Mouse (Mus musculus) gonadal fat pad, adult 2 months (tissue): ENCODE results near the gene AI661453. TPM values are rescaled to one million over a fixed set of nuclear protein-coding genes. Genes with fewer than 3 reads are reported as not detected.
A peak's percentile ranks its signal among the peaks of the same experiment; 100 is the strongest.
"Not testable (repeated sequence)": the region's sequence is repeated elsewhere in the genome, so short reads cannot be mapped to it uniquely, and the experiment has no call there.

Experiments
- DNase-seq: peaks from one replicate; pipeline ENCODE4 v3.0.0-alpha.2; 2012; ENCODE audit warnings: low read depth
- polyA plus RNA-seq: library from polyadenylated mRNA; depleted of rRNA; stranded (reverse); fragments of >200 nt; gene quantifications from 2 replicates; pipeline ENCODE4 v1.2.3, GENCODE M21; 2012

The AI661453 gene
- polyA plus RNA-seq, 1 experiment, result 1.8 TPM

- DNase-seq, result peak; percentile 55
Measured at GRCm38 (mm10) chr17:47501946-47502706, 65.7 kb downstream of the AI661453 start, which contains the start of gene Taf8. Gene Taf8 (minus strand): TSS chr17:47502292.

- not testable (repeated sequence) for DNase-seq
Measured at GRCm38 (mm10) chr17:47502707-47503045, 66.3 kb downstream of the AI661453 start.

GRCm38 (mm10) chr17:47503689-47504088 lies 67.3 kb downstream of the AI661453 start:
- DNase-seq, result no peak

- DNase-seq, result no peak
Measured at GRCm38 (mm10) chr17:47504228-47504627, 67.8 kb downstream of the AI661453 start.

GRCm38 (mm10) chr17:47504941-47505346 lies 68.5 kb downstream of the AI661453 start, which contains the start of gene Ccnd3:
Gene Ccnd3 (plus strand): TSS chr17:47505051.
- DNase-seq, result no peak

- DNase-seq, result no peak
Measured at GRCm38 (mm10) chr17:47505566-47505965, 69.2 kb downstream of the AI661453 start.

- no peak for DNase-seq
Measured at GRCm38 (mm10) chr17:47506042-47506441, 69.6 kb downstream of the AI661453 start.

GRCm38 (mm10) chr17:47506697-47507096 lies 70.3 kb downstream of the AI661453 start:
- DNase-seq, result no peak

GRCm38 (mm10) chr17:47507523-47507922 lies 71.1 kb downstream of the AI661453 start:
- DNase-seq, result no peak

GRCm38 (mm10) chr17:47508012-47508608 lies 71.7 kb downstream of the AI661453 start:
- DNase-seq, result peak; percentile 83

GRCm38 (mm10) chr17:47509031-47509705 lies 72.8 kb downstream of the AI661453 start:
- DNase-seq, result no peak

- DNase-seq, result peak; percentile 86
Measured at GRCm38 (mm10) chr17:47511111-47512020, 75.0 kb downstream of the AI661453 start.

- no peak for DNase-seq
Measured at GRCm38 (mm10) chr17:47512956-47513775, 76.8 kb downstream of the AI661453 start.

GRCm38 (mm10) chr17:47515180-47515844 lies 78.9 kb downstream of the AI661453 start:
- no peak for DNase-seq

GRCm38 (mm10) chr17:47516232-47516631 lies 79.8 kb downstream of the AI661453 start:
- no peak for DNase-seq

GRCm38 (mm10) chr17:47518205-47518604 lies 81.8 kb downstream of the AI661453 start:
- no peak for DNase-seq
